Mouse (Mus musculus) embryonic facial prominence, embryonic 14.5 days (tissue): ENCODE data around the gene Gm17555. TPM values are rescaled to one million over a fixed set of nuclear protein-coding genes. Genes with fewer than 3 reads are reported as not detected.

ENCODE experiments used
- ATAC-seq: fragments of 200-750 bp; cut with Nextera tagmentation; 2 replicates; pipeline ENCODE4 v1.8.0; 2017; ENCODE audit warnings: low read depth, moderate number of reproducible peaks, moderate TSS enrichment
- DNase-seq: peaks from one replicate; pipeline ENCODE4 v3.0.0-alpha.2; 2015; ENCODE audit warnings: low spot score
- H3K27ac ChIP-seq: fragments of 300-500 bp; sonication (generic); replicated peaks from 2 replicates; pipeline ENCODE4 v1.5.1; 2014; ENCODE audit warnings: low read depth, mild to moderate bottlenecking, low read length, moderate library complexity
- H3K27me3 ChIP-seq: fragments of 300-500 bp; sonication (generic); replicated peaks from 2 replicates; pipeline ENCODE4 v1.6.1; 2014; ENCODE audit warnings: low read length; ENCODE audit not compliant: control insufficient read depth, insufficient read depth
- H3K36me3 ChIP-seq: fragments of 300-500 bp; sonication (generic); 2 replicates; pipeline ENCODE4 v1.6.1; 2014; ENCODE audit warnings: low read length, mixed read lengths; ENCODE audit not compliant: control insufficient read depth, insufficient read depth
- H3K4me1 ChIP-seq: fragments of 300-500 bp; sonication (generic); 2 replicates; pipeline ENCODE4 v1.6.1; 2014; ENCODE audit warnings: antibody characterized with exemption, low read length; ENCODE audit not compliant: control insufficient read depth, insufficient read depth
- H3K4me2 ChIP-seq: fragments of 300-500 bp; sonication (generic); 2 replicates; pipeline ENCODE4 v1.6.1; 2014; ENCODE audit warnings: low read depth, mild to moderate bottlenecking, low read length, moderate library complexity, mixed read lengths
- H3K4me3 ChIP-seq: fragments of 300-500 bp; sonication (generic); 2 replicates; pipeline ENCODE4 v1.5.1; 2014; ENCODE audit warnings: low read depth, mild to moderate bottlenecking, low read length
- H3K9ac ChIP-seq: fragments of 300-500 bp; sonication (generic); 2 replicates; pipeline ENCODE4 v1.6.1; 2014; ENCODE audit warnings: low read depth, mild to moderate bottlenecking, low read length, moderate library complexity, mixed read lengths
- H3K9me3 ChIP-seq: fragments of 300-500 bp; sonication (generic); 2 replicates; pipeline ENCODE4 v1.6.1; 2016; ENCODE audit warnings: low read length; ENCODE audit not compliant: control insufficient read depth
- WGBS: fragments of 180-500 bp; shearing (Covaris S2); extraction: QIAGEN DNeasy Blood & Tissue Kit; methylation state at CpG from one replicate; pipeline ENCODE4 v1.1.7; 2014; 5-methylcytosine and 5-hydroxymethylcytosine counted together
- polyA plus RNA-seq: library from polyadenylated mRNA; unstranded; fragments of >200 nt; fragmentation: Nextera tagmentation; extraction: Ambion mirVana; gene quantifications from 2 replicates; pipeline ENCODE4 v1.2.1, GENCODE M21; 2014

The Gm17555 gene
- polyA plus RNA-seq, 1 experiment from 2014 or later: not detected

DNA sequence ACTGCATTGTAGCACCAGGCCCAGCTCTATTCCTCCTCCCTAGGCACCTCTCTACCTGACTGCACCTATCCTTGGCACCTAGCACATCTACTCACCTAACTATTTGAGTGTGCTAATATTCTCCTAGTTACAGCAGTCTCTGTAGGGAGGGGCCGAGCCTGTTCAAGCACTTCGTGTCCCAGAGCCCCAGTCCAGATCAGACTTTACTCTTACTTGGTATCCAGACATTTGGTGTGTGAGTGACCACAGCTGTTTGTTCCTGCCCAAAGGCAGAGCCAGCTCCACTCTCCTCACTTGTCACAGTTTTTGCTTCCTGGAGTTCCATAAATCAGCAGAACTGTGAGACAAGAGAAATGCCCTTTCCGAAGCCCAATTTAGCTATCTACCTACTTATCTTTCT, 15.9 kb upstream of the Gm17555 start:
- ATAC-seq: no peak
- Histone ChIP-seq H3K4me1 (peaks cover 3% of the 10 kb centered on the region; the same call in 1 of the 2 replicates), H3K9me3 (0 out of 2 replicates have a peak, but pooled peaks cover 5% of the 10 kb centered on the region), H3K4me2 (no peak overlapping the region), H3K4me3 (no peak overlapping the region), H3K9ac (no peak overlapping the region), H3K27me3 (no peaks in the 10 kb centered on the region), H3K27ac (no peak overlapping the region), H3K36me3 (no peaks in the 10 kb centered on the region)
- 87% methylated on average over 3 of the region's 3 CpGs for WGBS
- DNase-seq: no peak

DNA sequence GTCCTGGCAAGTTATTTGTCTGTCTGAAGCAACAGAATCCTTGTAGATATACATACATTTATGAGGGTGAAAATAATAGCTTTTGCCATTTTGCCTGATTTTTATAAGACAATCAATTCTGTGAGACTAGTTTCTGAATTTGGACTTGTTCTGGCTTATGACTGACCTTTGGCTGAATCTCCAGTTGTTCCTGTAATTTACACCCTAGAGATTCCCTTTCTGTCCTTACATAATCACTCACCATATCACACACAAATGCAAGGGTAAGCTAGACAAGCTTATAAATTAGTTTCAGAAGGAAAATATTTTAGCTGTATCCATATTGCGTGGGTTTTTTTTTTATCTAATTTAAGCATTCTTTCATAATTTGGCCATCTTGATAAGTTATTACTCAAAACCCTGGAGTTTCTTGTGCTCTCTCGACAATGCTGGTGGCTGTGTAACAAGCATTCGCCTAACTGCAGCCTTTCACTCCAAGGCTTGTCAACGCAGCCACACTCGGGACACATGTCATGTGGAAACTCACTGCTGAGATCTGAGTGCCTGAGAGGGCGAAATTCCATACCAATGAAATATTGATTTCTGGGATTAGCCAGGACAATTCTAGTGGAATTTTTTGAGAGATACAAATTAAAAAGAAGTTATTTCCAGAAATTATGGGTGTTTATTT, 3.8 kb upstream of the Gm17555 start:
- no peak for DNase-seq
- no peaks in the 10 kb centered on the region for H3K4me1 ChIP-seq

DNA sequence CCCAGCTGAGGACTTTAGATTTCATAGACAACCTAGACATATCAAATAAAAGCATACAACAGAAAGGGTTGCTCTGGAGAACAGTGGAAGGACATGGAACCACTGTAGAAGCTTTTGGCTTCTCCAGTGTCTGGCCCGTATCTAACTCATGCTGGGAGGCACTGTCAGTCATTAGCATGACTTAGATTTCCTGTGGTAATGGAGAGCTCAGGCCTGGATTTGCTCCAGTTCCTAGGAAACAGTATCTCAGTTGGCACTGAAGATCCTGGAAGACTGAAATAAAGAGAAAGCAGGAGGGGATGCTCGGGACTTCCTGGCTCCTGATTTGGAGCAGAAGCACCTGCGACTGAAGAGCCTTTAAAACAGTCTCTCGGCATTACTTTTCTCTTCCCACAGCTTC, 12.7 kb downstream of the Gm17555 start:
- ATAC-seq (no peak), DNase-seq (no peak)
- no peak overlapping the region for H3K27ac ChIP-seq
- no peak overlapping the region for H3K9ac ChIP-seq
- WGBS: 68% methylated on average over 4 of the region's 4 CpGs
- H3K4me1 ChIP-seq: no peaks in the 10 kb centered on the region
- H3K36me3 ChIP-seq: no peaks in the 10 kb centered on the region
- H3K4me3 ChIP-seq: no peak overlapping the region
- no peaks in the 10 kb centered on the region for H3K27me3 ChIP-seq
- H3K4me2 ChIP-seq: no peak overlapping the region
- peaks cover 6% of the 10 kb centered on the region; the same call in 1 of the 2 replicates for H3K9me3 ChIP-seq

More for the DNA sequence above, 3.8 kb upstream of the Gm17555 start:
- 64% methylated on average over 6 of the region's 6 CpGs for WGBS
- Histone ChIP-seq H3K9ac (no peak overlapping the region), H3K27me3 (no peaks in the 10 kb centered on the region), H3K36me3 (no peaks in the 10 kb centered on the region), H3K4me3 (no peak overlapping the region), H3K4me2 (no peak overlapping the region), H3K9me3 (no peaks in the 10 kb centered on the region), H3K27ac (no peak overlapping the region)
- no peak for ATAC-seq

GRCm38 (mm10) chr2:126231731-126232130, 16.8 kb downstream of the Gm17555 start:
- Histone ChIP-seq H3K4me3 (no peak overlapping the region), H3K4me2 (no peak overlapping the region), H3K36me3 (no peaks in the 10 kb centered on the region), H3K9ac (no peak overlapping the region), H3K4me1 (no peaks in the 10 kb centered on the region), H3K27ac (no peak overlapping the region), H3K27me3 (no peaks in the 10 kb centered on the region), H3K9me3 (peaks cover 6% of the 10 kb centered on the region; the same call in 1 of the 2 replicates)
- no peak for ATAC-seq
- no peak for DNase-seq
- WGBS: 87% methylated on average over 1 of the region's 1 CpGs

DNA sequence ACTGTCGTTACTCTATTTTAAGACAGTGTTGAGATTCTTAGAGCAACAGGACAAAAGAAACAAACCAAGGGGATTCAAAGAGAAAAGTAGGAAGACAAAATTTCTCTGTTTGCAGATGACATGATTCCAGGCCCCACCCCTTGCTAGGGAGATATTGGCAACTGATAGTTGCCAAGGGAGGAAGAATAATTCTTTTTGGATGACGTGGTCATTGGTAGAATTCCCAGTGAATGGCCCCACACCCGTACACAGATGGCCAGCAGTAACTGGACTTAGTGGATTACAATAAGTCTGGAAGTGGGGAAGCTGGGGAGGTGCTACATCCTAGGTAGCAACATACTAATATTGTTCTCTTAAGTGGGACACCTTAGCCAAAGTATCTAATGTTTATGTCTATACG, 22.0 kb downstream of the Gm17555 start:
- H3K4me1 ChIP-seq: no peaks in the 10 kb centered on the region
- WGBS: 87% methylated on average over 4 of the region's 4 CpGs
- H3K9me3 ChIP-seq: no peaks in the 10 kb centered on the region
- no peaks in the 10 kb centered on the region for H3K27me3 ChIP-seq
- no peak for DNase-seq
- H3K27ac ChIP-seq: no peak overlapping the region
- H3K9ac ChIP-seq: no peak overlapping the region
- ATAC-seq: no peak
- H3K36me3 ChIP-seq: no peaks in the 10 kb centered on the region
- no peak overlapping the region for H3K4me3 ChIP-seq
- no peak overlapping the region for H3K4me2 ChIP-seq

DNA sequence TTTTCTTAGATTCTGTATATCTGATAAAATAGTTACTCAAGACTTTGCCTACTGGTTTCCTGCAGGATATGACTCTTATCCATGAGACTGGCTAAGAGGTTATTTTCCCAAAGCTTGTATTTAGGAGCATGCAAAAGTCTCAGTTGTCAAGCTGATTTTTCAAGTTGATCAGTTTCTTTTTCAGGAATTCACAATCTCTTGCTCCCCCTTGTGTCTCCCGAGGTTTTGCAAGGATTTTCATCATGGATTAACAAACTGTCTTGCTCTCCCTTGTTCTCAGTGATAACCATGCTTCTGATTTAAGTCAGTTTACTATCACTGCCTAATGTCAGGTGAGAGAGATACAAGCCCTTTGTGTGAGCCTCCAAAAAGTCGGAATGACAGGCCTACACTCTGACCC, 30.5 kb downstream of the Gm17555 start:
- Histone ChIP-seq H3K27me3 (no peaks in the 10 kb centered on the region), H3K4me1 (no peaks in the 10 kb centered on the region), H3K36me3 (no peaks in the 10 kb centered on the region), H3K4me2 (no peak overlapping the region), H3K27ac (no peak overlapping the region), H3K4me3 (no peak overlapping the region), H3K9me3 (no peaks in the 10 kb centered on the region), H3K9ac (no peak overlapping the region)
- 47% methylated on average over 2 of the region's 2 CpGs for WGBS
- peak; percentile 14 for DNase-seq
- no peak for ATAC-seq

GRCm38 (mm10) chr2:126248536-126248935, 33.6 kb downstream of the Gm17555 start:
- no peak overlapping the region for H3K9ac ChIP-seq
- ATAC-seq (no peak), DNase-seq (no peak)
- H3K4me1 ChIP-seq: no peaks in the 10 kb centered on the region
- no peak overlapping the region for H3K4me2 ChIP-seq
- no peak overlapping the region for H3K4me3 ChIP-seq
- no peak overlapping the region for H3K27ac ChIP-seq
- no peaks in the 10 kb centered on the region for H3K9me3 ChIP-seq
- H3K36me3 ChIP-seq: no peaks in the 10 kb centered on the region
- 91% methylated on average over 2 of the region's 2 CpGs for WGBS
- no peaks in the 10 kb centered on the region for H3K27me3 ChIP-seq

DNA sequence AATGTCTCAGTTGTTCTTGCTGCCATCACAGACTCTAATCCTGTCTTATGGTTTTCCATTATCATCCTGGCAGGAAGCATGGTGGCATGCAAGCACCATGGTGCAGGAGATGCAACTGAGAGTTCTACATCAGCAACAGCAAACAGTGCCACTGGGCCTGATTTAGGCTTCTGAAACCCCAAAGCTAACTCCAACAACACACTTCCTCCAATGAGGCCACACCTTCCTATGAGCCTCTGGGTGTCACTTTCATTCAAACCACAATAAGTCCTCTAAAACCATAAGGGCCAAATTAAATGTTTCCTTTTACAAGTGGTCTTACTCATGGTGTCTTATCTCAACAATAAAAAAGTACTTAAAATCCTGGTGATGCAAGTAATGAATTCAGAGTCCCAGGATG, 37.3 kb downstream of the Gm17555 start:
- no peak overlapping the region for H3K9ac ChIP-seq
- H3K4me3 ChIP-seq: no peak overlapping the region
- no peak overlapping the region for H3K27ac ChIP-seq
- no peaks in the 10 kb centered on the region for H3K9me3 ChIP-seq
- H3K36me3 ChIP-seq: no peaks in the 10 kb centered on the region
- H3K27me3 ChIP-seq: no peaks in the 10 kb centered on the region
- no peak overlapping the region for H3K4me2 ChIP-seq
- no peaks in the 10 kb centered on the region for H3K4me1 ChIP-seq
- DNase-seq: no peak
- no peak for ATAC-seq
